Mouse (Mus musculus) limb, embryonic 13.5 days (tissue): ENCODE measurements around the gene Nsf. TPM values are rescaled to one million over a fixed set of nuclear protein-coding genes. Genes with fewer than 3 reads are reported as not detected.

Experiments
- ATAC-seq: fragments of 200-750 bp; cut with Nextera tagmentation; 2 replicates; pipeline ENCODE4 v1.8.0; 2017; ENCODE audit warnings: low read depth, moderate number of reproducible peaks, moderate TSS enrichment; ENCODE audit not compliant: low FRiP score
- H3K27ac ChIP-seq: fragments of 300-500 bp; sonication (generic); 2 replicates; pipeline ENCODE4 v1.5.1; 2015; ENCODE audit warnings: inconsistent platforms, mild to moderate bottlenecking, moderate library complexity
- H3K27me3 ChIP-seq: fragments of 300-500 bp; sonication (generic); 2 replicates; pipeline ENCODE4 v1.6.1; 2015; ENCODE audit warnings: mild to moderate bottlenecking, inconsistent platforms
- H3K36me3 ChIP-seq: fragments of 300-500 bp; sonication (generic); 2 replicates; pipeline ENCODE4 v1.6.1; 2015; ENCODE audit warnings: inconsistent platforms, mild to moderate bottlenecking, moderate library complexity
- H3K4me1 ChIP-seq: fragments of 300-500 bp; sonication (generic); 2 replicates; pipeline ENCODE4 v1.6.1; 2015; ENCODE audit warnings: inconsistent platforms
- H3K4me2 ChIP-seq: fragments of 300-500 bp; sonication (generic); replicated peaks from 2 replicates; pipeline ENCODE4 v1.6.1; 2015; ENCODE audit warnings: inconsistent platforms, mild to moderate bottlenecking, moderate library complexity
- H3K4me3 ChIP-seq: fragments of 300-500 bp; sonication (generic); 2 replicates; pipeline ENCODE4 v1.5.1; 2015; ENCODE audit warnings: moderate library complexity, mild to moderate bottlenecking, inconsistent platforms
- H3K9ac ChIP-seq: fragments of 300-500 bp; sonication (generic); 2 replicates; pipeline ENCODE4 v1.6.1; 2015; ENCODE audit warnings: mild to moderate bottlenecking, inconsistent platforms
- H3K9me3 ChIP-seq: fragments of 300-500 bp; sonication (generic); 2 replicates; pipeline ENCODE4 v1.6.1; 2016; ENCODE audit warnings: inconsistent platforms
- WGBS: fragments of 180-500 bp; shearing (Covaris S2); methylation state at CpG from one replicate; pipeline ENCODE4 v1.1.7; 2015; 5-methylcytosine and 5-hydroxymethylcytosine counted together
- polyA plus RNA-seq: library from polyadenylated mRNA; unstranded; fragments of >200 nt; fragmentation: Nextera tagmentation; extraction: Ambion mirVana; gene quantifications from 2 replicates; pipeline ENCODE4 v1.2.1, GENCODE M21; 2015

Gene Nsf
- polyA plus RNA-seq, 1 experiment from 2014 or later, result 51.5 TPM

- Histone ChIP-seq H3K36me3 (0 out of 2 replicates have a peak, but pooled peaks cover 3% of the 10 kb centered on the region), H3K27ac (no peak overlapping the region), H3K4me2 (no peak overlapping the region), H3K27me3 (no peaks in the 10 kb centered on the region), H3K9ac (no peak overlapping the region), H3K9me3 (no peaks in the 10 kb centered on the region), H3K4me1 (no peaks in the 10 kb centered on the region), H3K4me3 (no peak overlapping the region)
- 85% methylated on average over 9 of the region's 9 CpGs for WGBS
- no peak for ATAC-seq
Measured at GRCm38 (mm10) chr11:103937451-103937850, 16.4 kb downstream of the Nsf start.

- WGBS, result 72% methylated on average over 2 of the region's 2 CpGs
Measured at GRCm38 (mm10) chr11:103935717-103936116, 18.1 kb downstream of the Nsf start.

GRCm38 (mm10) chr11:103933886-103934285 lies 20.0 kb downstream of the Nsf start:
- Histone ChIP-seq H3K27ac (no peak overlapping the region), H3K9me3 (no peaks in the 10 kb centered on the region), H3K9ac (no peak overlapping the region), H3K36me3 (peaks cover 7% of the 10 kb centered on the region), H3K4me2 (no peak overlapping the region), H3K4me1 (no peaks in the 10 kb centered on the region), H3K27me3 (no peaks in the 10 kb centered on the region), H3K4me3 (no peak overlapping the region)
- no peak for ATAC-seq
- WGBS, result 92% methylated on average over 6 of the region's 6 CpGs

More at GRCm38 (mm10) chr11:103935717-103936116, 18.1 kb downstream of the Nsf start:
- no peak overlapping the region for H3K27ac ChIP-seq
- no peaks in the 10 kb centered on the region for H3K27me3 ChIP-seq
- no peak overlapping the region for H3K4me2 ChIP-seq
- H3K4me3 ChIP-seq, result no peak overlapping the region
- ATAC-seq, result no peak
- H3K9me3 ChIP-seq, result no peaks in the 10 kb centered on the region
- H3K9ac ChIP-seq, result no peak overlapping the region
- 0 out of 2 replicates have a peak, but pooled peaks cover 3% of the 10 kb centered on the region for H3K36me3 ChIP-seq
- no peaks in the 10 kb centered on the region for H3K4me1 ChIP-seq

DNA sequence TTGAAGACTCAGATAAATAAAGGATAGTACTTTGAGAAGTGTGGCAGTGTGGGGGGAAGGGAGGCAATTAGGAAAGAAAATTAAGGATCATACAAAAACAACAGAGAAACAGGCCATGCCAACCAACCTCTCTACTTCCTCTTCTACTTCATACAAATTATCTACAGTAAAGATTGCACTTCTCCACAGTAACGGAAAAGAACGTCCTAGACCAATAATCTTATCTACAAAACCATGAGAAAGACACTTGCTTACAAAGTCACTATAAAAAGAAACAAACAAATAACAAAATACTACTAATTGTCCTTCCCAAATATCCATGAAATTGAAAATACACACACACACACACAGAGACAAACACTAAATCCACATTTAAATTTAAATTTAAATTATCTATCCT lies 29.9 kb downstream of the Nsf start:
- Histone ChIP-seq H3K27me3 (no peaks in the 10 kb centered on the region), H3K4me1 (no peaks in the 10 kb centered on the region), H3K9me3 (no peaks in the 10 kb centered on the region), H3K9ac (no peak overlapping the region), H3K4me3 (no peak overlapping the region), H3K4me2 (no peak overlapping the region), H3K27ac (no peak overlapping the region), H3K36me3 (peaks cover 20% of the 10 kb centered on the region)
- ATAC-seq, result no peak
- WGBS, result 99% methylated on average over 2 of the region's 2 CpGs

GRCm38 (mm10) chr11:103923272-103923671 lies 30.6 kb downstream of the Nsf start:
- 87% methylated on average over 4 of the region's 4 CpGs for WGBS
- Histone ChIP-seq H3K27ac (no peak overlapping the region), H3K9ac (no peak overlapping the region), H3K9me3 (no peaks in the 10 kb centered on the region), H3K4me3 (no peak overlapping the region), H3K4me2 (no peak overlapping the region), H3K36me3 (peaks cover 20% of the 10 kb centered on the region), H3K27me3 (no peaks in the 10 kb centered on the region), H3K4me1 (no peaks in the 10 kb centered on the region)
- no peak for ATAC-seq

GRCm38 (mm10) chr11:103922812-103923211 lies 31.0 kb downstream of the Nsf start:
- Histone ChIP-seq H3K9ac (no peak overlapping the region), H3K27ac (no peak overlapping the region), H3K4me3 (no peak overlapping the region), H3K9me3 (no peaks in the 10 kb centered on the region), H3K36me3 (peaks cover 20% of the 10 kb centered on the region), H3K27me3 (no peaks in the 10 kb centered on the region), H3K4me1 (no peaks in the 10 kb centered on the region), H3K4me2 (no peak overlapping the region)
- no peak for ATAC-seq
- 92% methylated on average over 10 of the region's 10 CpGs for WGBS

DNA sequence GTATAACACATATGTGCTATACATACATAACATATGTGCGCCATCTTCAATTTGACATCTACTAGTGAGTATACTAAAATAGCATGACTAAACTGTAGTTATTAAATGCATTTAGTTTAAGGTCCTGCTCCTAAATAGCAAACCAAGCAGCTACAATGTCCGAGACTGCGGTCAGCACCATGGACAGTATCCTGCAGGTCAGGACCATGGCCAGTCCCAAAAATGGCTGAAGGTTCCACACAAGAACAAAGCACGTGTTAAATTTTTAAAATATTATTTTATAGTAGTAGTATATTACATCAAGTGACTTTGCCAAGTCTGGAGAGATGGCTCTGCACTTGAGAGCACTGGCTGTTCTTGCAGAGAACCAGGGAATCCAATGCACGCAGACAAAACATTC lies 33.2 kb downstream of the Nsf start:
- Histone ChIP-seq H3K9ac (no peak overlapping the region), H3K4me3 (no peak overlapping the region), H3K27me3 (no peaks in the 10 kb centered on the region), H3K9me3 (no peaks in the 10 kb centered on the region), H3K36me3 (peaks cover 17% of the 10 kb centered on the region), H3K4me1 (no peaks in the 10 kb centered on the region), H3K27ac (no peak overlapping the region), H3K4me2 (no peak overlapping the region)
- 65% methylated on average over 5 of the region's 5 CpGs for WGBS
- no peak for ATAC-seq

- peaks cover 42% of the 10 kb centered on the region for H3K36me3 ChIP-seq
- no peak overlapping the region for H3K4me3 ChIP-seq
- WGBS, result 76% methylated on average over 7 of the region's 7 CpGs
- H3K4me2 ChIP-seq, result no peak overlapping the region
- no peak overlapping the region for H3K9ac ChIP-seq
- ATAC-seq, result no peak
- H3K27ac ChIP-seq, result no peak overlapping the region
- H3K9me3 ChIP-seq, result no peaks in the 10 kb centered on the region
- H3K27me3 ChIP-seq, result no peaks in the 10 kb centered on the region
- no peaks in the 10 kb centered on the region for H3K4me1 ChIP-seq
Measured at GRCm38 (mm10) chr11:103916807-103917206, 37.0 kb downstream of the Nsf start.

DNA sequence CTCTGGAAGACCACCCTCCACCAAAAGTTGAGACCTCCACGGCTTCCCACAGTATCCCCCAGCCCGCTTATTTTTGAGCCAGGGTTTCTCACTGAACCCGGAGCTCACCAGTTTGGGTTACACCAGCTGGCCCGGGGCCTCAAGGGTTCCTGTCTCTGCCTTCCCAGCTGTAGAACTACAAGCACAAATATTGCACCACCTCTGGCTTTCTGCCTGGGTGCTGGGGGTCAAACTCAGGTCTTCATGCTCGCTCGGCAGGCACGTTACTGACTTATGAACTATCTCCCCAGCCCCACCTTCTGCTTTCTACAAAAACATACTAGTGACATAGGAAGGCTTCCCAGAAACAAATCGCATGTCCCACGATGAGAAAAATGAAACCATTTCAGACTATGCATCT lies 38.2 kb downstream of the Nsf start:
- Histone ChIP-seq H3K9me3 (no peaks in the 10 kb centered on the region), H3K4me3 (no peak overlapping the region), H3K36me3 (peaks cover 40% of the 10 kb centered on the region), H3K4me1 (no peaks in the 10 kb centered on the region), H3K4me2 (no peak overlapping the region), H3K27ac (no peak overlapping the region), H3K27me3 (no peaks in the 10 kb centered on the region), H3K9ac (no peak overlapping the region)
- WGBS, result 86% methylated on average over 9 of the region's 9 CpGs
- no peak for ATAC-seq

DNA sequence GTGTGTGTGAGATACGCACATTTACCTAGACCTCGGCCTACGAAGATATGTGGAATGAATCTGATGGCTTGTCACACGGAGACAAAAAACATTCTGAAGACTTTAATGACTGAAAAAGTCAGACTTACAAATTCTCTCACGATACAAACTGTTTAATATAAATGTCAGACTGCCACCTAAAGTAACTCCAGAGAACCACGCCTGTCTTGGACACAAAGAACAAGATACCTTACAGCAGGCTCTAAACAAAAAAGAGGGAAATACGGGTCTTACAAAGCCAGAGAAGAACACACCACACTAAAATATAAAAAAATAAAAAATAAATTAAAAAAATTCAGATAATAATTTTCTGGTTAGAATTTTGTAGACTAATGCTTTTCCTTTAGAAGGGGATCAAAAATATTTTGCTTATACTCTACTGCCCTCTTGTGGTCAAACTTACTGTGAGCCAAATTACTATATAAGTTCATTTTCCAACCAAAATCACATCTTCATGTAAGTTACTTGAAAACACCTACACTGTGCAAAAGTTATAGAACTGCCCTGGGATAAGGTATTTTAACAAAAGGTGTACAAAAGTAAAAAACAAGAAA lies 42.8 kb downstream of the Nsf start:
- Histone ChIP-seq H3K27ac (no peak overlapping the region), H3K4me1 (no peaks in the 10 kb centered on the region), H3K36me3 (peaks cover 49% of the 10 kb centered on the region), H3K9me3 (no peaks in the 10 kb centered on the region), H3K27me3 (no peaks in the 10 kb centered on the region), H3K4me3 (no peak overlapping the region), H3K4me2 (no peak overlapping the region), H3K9ac (no peak overlapping the region)
- ATAC-seq, result no peak
- WGBS, result 63% methylated on average over 7 of the region's 7 CpGs

- Histone ChIP-seq H3K27me3 (no peaks in the 10 kb centered on the region), H3K4me1 (no peaks in the 10 kb centered on the region), H3K36me3 (peaks cover 43% of the 10 kb centered on the region), H3K9me3 (no peaks in the 10 kb centered on the region), H3K4me2 (no peak overlapping the region), H3K9ac (no peak overlapping the region), H3K27ac (no peak overlapping the region), H3K4me3 (no peak overlapping the region)
- WGBS, result 95% methylated on average over 11 of the region's 11 CpGs
- ATAC-seq, result no peak
Measured at GRCm38 (mm10) chr11:103910531-103910930, 43.3 kb downstream of the Nsf start.

- WGBS, result 91% methylated on average over 11 of the region's 11 CpGs
- Histone ChIP-seq H3K27ac (no peak overlapping the region), H3K36me3 (peaks cover 36% of the 10 kb centered on the region)
Measured at GRCm38 (mm10) chr11:103909809-103910208, 44.0 kb downstream of the Nsf start.

DNA sequence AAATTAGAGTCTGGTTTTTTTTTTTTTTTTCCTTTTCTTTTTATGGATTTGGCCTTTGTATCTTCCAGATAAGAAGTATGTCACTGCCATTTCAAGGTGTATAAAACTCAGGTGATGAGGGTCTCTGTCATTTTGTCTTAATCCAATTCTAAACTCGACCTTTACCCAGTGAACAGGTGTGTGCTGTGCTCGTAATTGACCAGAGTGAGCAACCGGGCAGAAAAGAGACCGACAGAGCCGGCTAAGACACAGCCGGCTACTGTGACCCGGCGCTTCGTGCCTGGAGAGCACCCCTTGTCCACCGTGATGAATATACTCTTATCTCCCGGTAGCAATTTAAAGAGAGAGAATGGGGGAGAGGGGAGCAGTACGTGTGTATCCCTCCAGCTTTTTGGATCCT lies 44.5 kb downstream of the Nsf start:
- H3K4me2 ChIP-seq, result no peak overlapping the region
- no peak overlapping the region for H3K9ac ChIP-seq
- ATAC-seq, result no peak
- H3K27me3 ChIP-seq, result no peaks in the 10 kb centered on the region
- no peak overlapping the region for H3K27ac ChIP-seq
- no peaks in the 10 kb centered on the region for H3K4me1 ChIP-seq
- WGBS, result 87% methylated on average over 12 of the region's 12 CpGs
- H3K36me3 ChIP-seq, result peaks cover 32% of the 10 kb centered on the region
- no peak overlapping the region for H3K4me3 ChIP-seq
- no peaks in the 10 kb centered on the region for H3K9me3 ChIP-seq

More at GRCm38 (mm10) chr11:103909809-103910208, 44.0 kb downstream of the Nsf start:
- ATAC-seq, result no peak
- Histone ChIP-seq H3K27me3 (no peaks in the 10 kb centered on the region), H3K4me2 (no peak overlapping the region), H3K4me3 (no peak overlapping the region), H3K4me1 (no peaks in the 10 kb centered on the region), H3K9ac (no peak overlapping the region), H3K9me3 (no peaks in the 10 kb centered on the region)
